Comparison of ENCODE assay signal across 9 mouse cellular contexts in the genomic region with DNA sequence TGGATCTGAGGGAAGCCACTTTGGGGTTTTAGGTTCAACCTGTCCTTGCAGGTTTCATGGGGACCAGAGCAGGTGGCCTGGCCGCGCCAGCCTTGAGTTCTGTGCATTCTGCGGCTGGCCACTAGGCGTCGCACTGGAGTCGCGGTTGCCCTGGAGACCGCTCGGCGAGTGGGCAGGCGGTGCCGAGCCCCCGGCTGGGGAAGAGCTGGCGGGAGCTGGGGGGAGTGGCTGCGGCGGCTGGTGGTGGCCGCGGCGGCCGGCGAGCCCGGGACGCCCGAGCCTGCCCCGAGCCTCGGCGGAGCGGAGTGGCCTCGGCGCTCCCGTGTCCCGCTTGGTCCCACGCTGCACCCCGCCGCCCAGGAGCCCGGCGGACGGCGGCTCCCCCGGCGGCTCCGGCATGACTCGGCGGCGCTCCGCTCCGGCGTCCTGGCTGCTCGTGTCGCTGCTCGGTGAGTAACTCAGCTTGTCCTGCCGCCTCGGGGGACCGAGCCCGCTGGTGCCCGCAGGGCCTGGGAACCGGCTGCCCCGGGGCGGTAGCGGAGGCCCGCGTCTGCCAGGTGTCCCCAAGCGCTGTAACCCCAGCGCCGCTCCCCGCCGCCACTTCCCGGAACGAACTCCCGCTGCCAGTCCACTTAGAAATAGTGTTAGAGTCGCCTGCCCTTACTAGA. TPM values are rescaled to one million over a fixed set of nuclear protein-coding genes. Genes with fewer than 3 reads are reported as not detected.
DNase-seq lines count a peak whose midpoint lies in the region; ATAC-seq lines count a peak whose summit lies in the region.
"Had no signal": no experiment of that assay in that cellular context is flagged by ENCODE, and none has a peak within 500 bp of the region (broad histone marks: within the 10 kb centered on the region; RNA-seq: fewer than 3 reads in every experiment).

No protein-coding gene starts in this region.

- peak; percentile 97 for ATAC-seq in heart, embryonic 14.5 days (ENCODE audit: insufficient number of reproducible peaks, insufficient read depth, low FRiP score, low read depth)
- peak; percentile 90 for ATAC-seq in liver, embryonic 12.5 days
- peak; percentile 98 for ATAC-seq in stomach, embryonic 14.5 days (ENCODE audit: insufficient number of reproducible peaks, insufficient read depth, low FRiP score, low read depth)

- DNase-seq in B cell, adult 2 months, result peak; percentile 85 to 87
- DNase-seq in forebrain, embryonic 10.5 days (ENCODE audit: extremely low spot score, low spot score), result peak; percentile 90
- peak; percentile 94 for DNase-seq in kidney, postnatal 10 days
- DNase-seq in natural killer cell, adult 2 months (ENCODE audit: low spot score in 2 of 2), result peak; percentile 67 to 76

- WGBS in forebrain, embryonic 10.5 days, result under 1% methylated on average over 71 of the region's 71 CpGs
- under 1% methylated on average over 66 of the region's 71 CpGs for WGBS in heart, embryonic 14.5 days
- WGBS in liver, embryonic 12.5 days (ENCODE audit: insufficient replicate concordance), result under 1% methylated on average over 66 of the region's 71 CpGs
- under 1% methylated on average over 64 of the region's 71 CpGs for WGBS in stomach, embryonic 14.5 days

- no peaks in the 10 kb centered on the region for H3K4me1 ChIP-seq in brown adipose tissue, adult 24 weeks (ENCODE audit: control insufficient read depth, insufficient read depth, insufficient read length, low read length)
- H3K4me1 ChIP-seq in forebrain, embryonic 10.5 days, result peaks cover 37% of the 10 kb centered on the region
- no peaks in the 10 kb centered on the region for H3K4me1 ChIP-seq in heart, embryonic 14.5 days (ENCODE audit: control insufficient read depth in 2 of 2, insufficient read depth in 2 of 2, low read length in 2 of 2)
- H3K4me1 ChIP-seq in liver, embryonic 12.5 days, result no peaks in the 10 kb centered on the region
- H3K4me1 ChIP-seq in stomach, embryonic 14.5 days (ENCODE audit: control insufficient read depth, insufficient read depth, low read length), result no peaks in the 10 kb centered on the region

- no peaks in the 10 kb centered on the region for H3K9me3 ChIP-seq in forebrain, embryonic 10.5 days
- H3K9me3 ChIP-seq in heart, embryonic 14.5 days (ENCODE audit: control insufficient read depth, low read length), result no peaks in the 10 kb centered on the region
- no peaks in the 10 kb centered on the region for H3K9me3 ChIP-seq in liver, embryonic 12.5 days (replicated peaks)
- no peaks in the 10 kb centered on the region for H3K9me3 ChIP-seq in stomach, embryonic 14.5 days (ENCODE audit: control insufficient read depth, low read depth, low read length)

- H3K4me3 ChIP-seq in brown adipose tissue, adult 24 weeks (ENCODE audit: insufficient read depth, low read depth, low read length), result peak overlapping the region; percentile 58
- peak overlapping the region; percentile 74 for H3K4me3 ChIP-seq in forebrain, embryonic 10.5 days
- H3K4me3 ChIP-seq in heart, embryonic 14.5 days (ENCODE audit: control insufficient read depth in 1 of 2, insufficient read depth in 1 of 2, low read depth in 1 of 2, low read length in 2 of 2), result peak overlapping the region; percentile 67 to 80
- H3K4me3 ChIP-seq in liver, embryonic 12.5 days, result peak overlapping the region; percentile 55
- H3K4me3 ChIP-seq in stomach, embryonic 14.5 days (ENCODE audit: low read depth, low read length), result peak overlapping the region; percentile 59

- H3K36me3 ChIP-seq in forebrain, embryonic 10.5 days (replicated peaks), result no peaks in the 10 kb centered on the region
- H3K36me3 ChIP-seq in heart, embryonic 14.5 days (ENCODE audit: control insufficient read depth, insufficient read depth, low read length), result no peaks in the 10 kb centered on the region
- no peaks in the 10 kb centered on the region for H3K36me3 ChIP-seq in liver, embryonic 12.5 days
- no peaks in the 10 kb centered on the region for H3K36me3 ChIP-seq in stomach, embryonic 14.5 days (ENCODE audit: control insufficient read depth, insufficient read depth, low read length)
- H3K36me3 ChIP-seq: G1E had no signal

- no peak overlapping the region for H3K27ac ChIP-seq in brown adipose tissue, adult 24 weeks (replicated peaks; ENCODE audit: low read depth, low read length)
- peak overlapping the region; percentile 92 for H3K27ac ChIP-seq in forebrain, embryonic 10.5 days
- no peak overlapping the region for H3K27ac ChIP-seq in heart, embryonic 14.5 days (replicated peaks in 1 of 2; ENCODE audit: control insufficient read depth in 1 of 2, insufficient read depth in 1 of 2, low read depth in 2 of 2, low read length in 2 of 2)
- H3K27ac ChIP-seq in liver, embryonic 12.5 days, result no peak overlapping the region
- peak overlapping the region; percentile 33; the same call in 1 of the 2 replicates for H3K27ac ChIP-seq in stomach, embryonic 14.5 days (ENCODE audit: low read length)

- peak overlapping the region; percentile 78 for H3K9ac ChIP-seq in heart, embryonic 14.5 days (ENCODE audit: low read length)
- peak overlapping the region; percentile 42; the same call in 1 of the 2 replicates for H3K9ac ChIP-seq in liver, embryonic 12.5 days
- peak overlapping the region; percentile 38; the same call in 1 of the 2 replicates for H3K9ac ChIP-seq in stomach, embryonic 14.5 days (replicated peaks; ENCODE audit: low read depth, low read length)

- peaks cover 71% of the 10 kb centered on the region for H3K27me3 ChIP-seq in forebrain, embryonic 10.5 days (ENCODE audit: poor library complexity, severe bottlenecking)
- H3K27me3 ChIP-seq in heart, embryonic 14.5 days (ENCODE audit: control insufficient read depth, insufficient read depth, low read length), result peaks cover 44% of the 10 kb centered on the region
- H3K27me3 ChIP-seq in liver, embryonic 12.5 days (replicated peaks), result peaks cover 62% of the 10 kb centered on the region
- peaks cover 8% of the 10 kb centered on the region; the same call in 1 of the 2 replicates for H3K27me3 ChIP-seq in stomach, embryonic 14.5 days (ENCODE audit: control insufficient read depth, insufficient read depth, low read length)

- peak overlapping the region; percentile 98 for H3K4me2 ChIP-seq in heart, embryonic 14.5 days (ENCODE audit: low read length)
- peak overlapping the region; percentile 77 for H3K4me2 ChIP-seq in liver, embryonic 12.5 days
- H3K4me2 ChIP-seq in stomach, embryonic 14.5 days (replicated peaks; ENCODE audit: low read depth, low read length), result peak overlapping the region; percentile 91

RNA-seq across cellular contexts. Expression of gene Igsf11, which starts 9.8 kb away (rescaled TPM):
- 0.28 and 0.54 TPM in 2 replicates for polyA plus RNA-seq in brown adipose tissue, adult 24 weeks (2012; ENCODE audit: insufficient read depth, insufficient read length, missing spikeins)
- 2.2 and 2.4 TPM in 2 replicates for polyA plus RNA-seq in forebrain, embryonic 10.5 days (2016; fragmentation: Nextera tagmentation; extraction: Ambion mirVana)
- polyA plus RNA-seq in heart, embryonic 14.5 days (2014; fragmentation: Nextera tagmentation; extraction: Ambion mirVana), result 0.19 and 0.36 TPM in 2 replicates
- polyA plus RNA-seq in liver, embryonic 12.5 days (2016; fragmentation: Nextera tagmentation; extraction: Ambion mirVana), result 0.11 and 0.18 TPM in 2 replicates
- 1.6 TPM in 2 replicates for polyA plus RNA-seq in stomach, embryonic 14.5 days (2014; fragmentation: Nextera tagmentation; extraction: Ambion mirVana)
- polyA plus RNA-seq: G1E had no signal

Comparison
In these comparisons a context has a peak if more than half of its experiments do, and no peak if none do; other contexts are left out.
1. H3K27ac ChIP-seq: peak in forebrain, embryonic 10.5 days (single experiment) and stomach, embryonic 14.5 days (single experiment); none in brown adipose tissue, adult 24 weeks (single experiment), heart, embryonic 14.5 days (0 of 2) and liver, embryonic 12.5 days (single experiment).
2. Peak in every context shown above with its lines, with median percentiles within 50 percentile points of each other: DNase-seq, H3K4me3 ChIP-seq, ATAC-seq, H3K4me2 ChIP-seq and H3K9ac ChIP-seq.